Mouse (Mus musculus): ENCODE data around the gene Znrf3.

The Znrf3 gene

GRCm38 (mm10) chr11:5242158-5242557, 202.5 kb downstream of the Znrf3 start:
- no peak for DNase-seq (ENCODE audit: low spot score)

- DNase-seq (ENCODE audit: low spot score) = peak; percentile 65
These were observed 204.6 kb downstream of the Znrf3 start for GRCm38 (mm10) chr11:5239706-5240690.

Measured in urinary bladder, postnatal 14 days (tissue).